Mouse (Mus musculus) MEL (cell line): ENCODE data around the gene Wdr90. TPM values are rescaled to one million over a fixed set of nuclear protein-coding genes. Genes with fewer than 3 reads are reported as not detected.

Experiments
- polyA plus RNA-seq, 2 experiments: library from polyadenylated mRNA; stranded (reverse) in 1 of 2; unstranded in 1 of 2; fragments of >175 nt in 1 of 2; fragments of >200 nt in 1 of 2; gene quantifications; 2 replicates each; pipeline versions ENCODE4 v1.2.1 to v1.2.4; 2012; ENCODE audit warnings: low replicate concordance in 2 of 2, low read depth in 1 of 2; ENCODE audit not compliant: insufficient read length in 2 of 2, insufficient read depth in 1 of 2, missing spikeins in 1 of 2
- total RNA-seq: library from RNA; depleted of rRNA; stranded (reverse); fragments of 300-350 nt; gene quantifications from 2 replicates; pipeline ENCODE4 v1.2.3, GENCODE M21; 2012; rRNA removed

Gene Wdr90
- total and polyA plus RNA-seq, 3 experiments: 23.7 to 44.5 TPM; not detected in 1

Other genes starting within 250 kb of the Wdr90 start
- 3.1 and 3.9 TPM in 2 replicates for gene Gng13, start 144.3 kb downstream of the Wdr90 start, total RNA-seq
- under 1 TPM in 1 of 2 experiments, not detected in 1; 0.13 TPM for gene Gng13, start 144.3 kb downstream of the Wdr90 start, polyA plus RNA-seq
- 29.9 and 35.5 TPM in 2 replicates for gene Chtf18, start 134.1 kb downstream of the Wdr90 start, total RNA-seq
- 10 to 100 TPM in 1 of 2 experiments, not detected in 1; 71.1 TPM for gene Chtf18, start 134.1 kb downstream of the Wdr90 start, polyA plus RNA-seq
- 7.3 and 8.2 TPM in 2 replicates for gene Rpusd1, start 133.8 kb downstream of the Wdr90 start, total RNA-seq
- 10 to 100 TPM in 1 of 2 experiments, not detected in 1; 23.9 TPM for gene Rpusd1, start 133.8 kb downstream of the Wdr90 start, polyA plus RNA-seq
- gene Mslnl, start 125.5 kb downstream of the Wdr90 start, total RNA-seq: 0.08 TPM in 1 of 2 replicates, not detected in the other
- under 1 TPM in 1 of 2 experiments, not detected in 1; 0.08 TPM for gene Mslnl, start 125.5 kb downstream of the Wdr90 start, polyA plus RNA-seq
- not detected in 2 replicates for gene Msln, start 107.1 kb downstream of the Wdr90 start, total RNA-seq
- gene Msln, start 107.1 kb downstream of the Wdr90 start, polyA plus RNA-seq: not detected
- 26.9 and 34.3 TPM in 2 replicates for gene Narfl, start 87.7 kb downstream of the Wdr90 start, total RNA-seq
- 10 to 100 TPM in 1 of 2 experiments, not detected in 1; 30.6 TPM for gene Narfl, start 87.7 kb downstream of the Wdr90 start, polyA plus RNA-seq
- 10.7 and 12.6 TPM in 2 replicates for gene Haghl, start 75.8 kb downstream of the Wdr90 start, total RNA-seq
- gene Haghl, start 75.8 kb downstream of the Wdr90 start, polyA plus RNA-seq: 10 to 100 TPM in 1 of 2 experiments, not detected in 1; 13.2 TPM
- 0.08 TPM in 1 of 2 replicates, not detected in the other for gene Ccdc78, start 74.9 kb downstream of the Wdr90 start, total RNA-seq
- under 1 TPM in 1 of 2 experiments, not detected in 1; 0.85 TPM for gene Ccdc78, start 74.9 kb downstream of the Wdr90 start, polyA plus RNA-seq
- gene Fam173a, start 68.6 kb downstream of the Wdr90 start, total RNA-seq: 35.3 and 39.0 TPM in 2 replicates
- gene Fam173a, start 68.6 kb downstream of the Wdr90 start, polyA plus RNA-seq: 10 to 100 TPM in 1 of 2 experiments, not detected in 1; 36.6 TPM
- gene AC134908.4, start 65.8 kb downstream of the Wdr90 start, total RNA-seq: 0.92 TPM in 1 of 2 replicates, not detected in the other
- gene AC134908.4, start 65.8 kb downstream of the Wdr90 start, polyA plus RNA-seq: not detected
- gene Metrn, start 64.4 kb downstream of the Wdr90 start, total RNA-seq: 95.7 and 104 TPM in 2 replicates
- gene Metrn, start 64.4 kb downstream of the Wdr90 start, polyA plus RNA-seq: 100 to 1,000 TPM in 1 of 2 experiments, not detected in 1; 116 TPM
- not detected in 2 replicates for gene Fbxl16, start 52.4 kb downstream of the Wdr90 start, total RNA-seq
- under 1 TPM in 1 of 2 experiments, not detected in 1; 0.11 TPM for gene Fbxl16, start 52.4 kb downstream of the Wdr90 start, polyA plus RNA-seq
- gene Wdr24, start 37.9 kb downstream of the Wdr90 start, total RNA-seq: 29.4 and 38.8 TPM in 2 replicates
- gene Wdr24, start 37.9 kb downstream of the Wdr90 start, polyA plus RNA-seq: 10 to 100 TPM in 1 of 2 experiments, not detected in 1; 35.0 TPM
- gene Jmjd8, start 32.6 kb downstream of the Wdr90 start, total RNA-seq: 12.9 and 13.1 TPM in 2 replicates
- 10 to 100 TPM in 1 of 2 experiments, not detected in 1; 23.9 TPM for gene Jmjd8, start 32.6 kb downstream of the Wdr90 start, polyA plus RNA-seq
- 74.0 and 75.0 TPM in 2 replicates for gene Stub1, start 28.1 kb downstream of the Wdr90 start, total RNA-seq
- 10 to 100 TPM in 1 of 2 experiments, not detected in 1; 99.7 TPM for gene Stub1, start 28.1 kb downstream of the Wdr90 start, polyA plus RNA-seq
- 1.4 TPM in 2 replicates for gene Rhbdl1, start 24.2 kb downstream of the Wdr90 start, total RNA-seq
- 1 to 10 TPM in 1 of 2 experiments, not detected in 1; 4.0 TPM for gene Rhbdl1, start 24.2 kb downstream of the Wdr90 start, polyA plus RNA-seq
- gene Gm20683, start 19.7 kb downstream of the Wdr90 start, total RNA-seq: 2.8 and 4.9 TPM in 2 replicates
- 1 to 10 TPM in 1 of 2 experiments, not detected in 1; 6.8 TPM for gene Gm20683, start 19.7 kb downstream of the Wdr90 start, polyA plus RNA-seq
- 24.9 and 29.1 TPM in 2 replicates for gene Rhot2, start 16.6 kb downstream of the Wdr90 start, total RNA-seq
- 10 to 100 TPM in 1 of 2 experiments, not detected in 1; 54.5 TPM for gene Rhot2, start 16.6 kb downstream of the Wdr90 start, polyA plus RNA-seq
- 73.9 and 88.9 TPM in 2 replicates for gene Mcrip2, start 7.3 kb upstream of the Wdr90 start, total RNA-seq
- gene Mcrip2, start 7.3 kb upstream of the Wdr90 start, polyA plus RNA-seq: 100 to 1,000 TPM; 107 to 281 TPM
- 31.7 and 33.6 TPM in 2 replicates for gene Mettl26, start 13.6 kb upstream of the Wdr90 start, total RNA-seq
- 10 to 100 TPM in 1 of 2 experiments, not detected in 1; 50.6 TPM for gene Mettl26, start 13.6 kb upstream of the Wdr90 start, polyA plus RNA-seq
- 0.13 and 0.19 TPM in 2 replicates for gene Wfikkn1, start 19.4 kb upstream of the Wdr90 start, total RNA-seq
- under 1 TPM in 1 of 2 experiments, not detected in 1; 0.53 TPM for gene Wfikkn1, start 19.4 kb upstream of the Wdr90 start, polyA plus RNA-seq
- 3.7 and 4.8 TPM in 2 replicates for gene Rab40c, start 58.2 kb upstream of the Wdr90 start, total RNA-seq
- 10 to 100 TPM in 1 of 2 experiments, not detected in 1; 23.2 TPM for gene Rab40c, start 58.2 kb upstream of the Wdr90 start, polyA plus RNA-seq
- 50.7 and 67.8 TPM in 2 replicates for gene Pigq, start 83.4 kb upstream of the Wdr90 start, total RNA-seq
- gene Pigq, start 83.4 kb upstream of the Wdr90 start, polyA plus RNA-seq: 100 to 1,000 TPM; 193 to 825 TPM
- 0.16 and 0.23 TPM in 2 replicates for gene Nhlrc4, start 83.5 kb upstream of the Wdr90 start, total RNA-seq
- gene Nhlrc4, start 83.5 kb upstream of the Wdr90 start, polyA plus RNA-seq: under 1 TPM in 1 of 2 experiments, not detected in 1; 0.19 TPM
- gene A930017K11Rik, start 91.1 kb upstream of the Wdr90 start, total RNA-seq: not detected in 2 replicates
- not detected for gene A930017K11Rik, start 91.1 kb upstream of the Wdr90 start, polyA plus RNA-seq
- gene Capn15, start 124.3 kb upstream of the Wdr90 start, total RNA-seq: 5.6 and 6.2 TPM in 2 replicates
- 10 to 100 TPM in 1 of 2 experiments, not detected in 1; 16.2 TPM for gene Capn15, start 124.3 kb upstream of the Wdr90 start, polyA plus RNA-seq
- 3.1 and 3.2 TPM in 2 replicates for gene Rab11fip3, start 208.1 kb upstream of the Wdr90 start, total RNA-seq
- gene Rab11fip3, start 208.1 kb upstream of the Wdr90 start, polyA plus RNA-seq: 10 to 100 TPM in 1 of 2 experiments, not detected in 1; 18.9 TPM
- gene Decr2, start 228.8 kb upstream of the Wdr90 start, total RNA-seq: 6.5 TPM in 2 replicates
- 10 to 100 TPM in 1 of 2 experiments, not detected in 1; 11.3 TPM for gene Decr2, start 228.8 kb upstream of the Wdr90 start, polyA plus RNA-seq
- 89.1 and 115 TPM in 2 replicates for gene Nme4, start 234.1 kb upstream of the Wdr90 start, total RNA-seq
- 100 to 1,000 TPM; 125 to 430 TPM for gene Nme4, start 234.1 kb upstream of the Wdr90 start, polyA plus RNA-seq